Mouse (Mus musculus) MEL (cell line): ENCODE results near the gene Luzp2. TPM values are rescaled to one million over a fixed set of nuclear protein-coding genes. Genes with fewer than 3 reads are reported as not detected.

ENCODE experiments used
- DNase-seq: peaks from one replicate; pipeline ENCODE4 v3.0.0; 2011; ENCODE audit warnings: low read depth, low spot score
- H3K27ac ChIP-seq: 2 replicates; pipeline ENCODE4 v1.5.1; 2012; ENCODE audit warnings: low read depth, mild to moderate bottlenecking, control low read depth, low read length, moderate library complexity; ENCODE audit not compliant: control insufficient read depth
- H3K27me3 ChIP-seq, 2 experiments: fragments of 150-350 bp in 1 of 2; sonication (generic) in 1 of 2; 2 replicates each; pipeline ENCODE4 v1.6.1; 2012; ENCODE audit warnings: low read length in 2 of 2, mild to moderate bottlenecking in 2 of 2, improper control_type of control experiment in 1 of 2, moderate library complexity in 1 of 2; ENCODE audit not compliant: insufficient read depth in 2 of 2, control insufficient read depth in 1 of 2
- H3K36me3 ChIP-seq, 2 experiments: 2 replicates each; pipeline ENCODE4 v1.6.1; 2012 to 2014; ENCODE audit warnings: low read length in 2 of 2, improper control_type of control experiment in 1 of 2, inconsistent platforms in 1 of 2, mild to moderate bottlenecking in 1 of 2; ENCODE audit not compliant: insufficient read depth in 2 of 2, control insufficient read depth in 1 of 2
- H3K4me1 ChIP-seq, 2 experiments: fragments of 150-350 bp in 1 of 2; sonication (generic) in 1 of 2; 2 replicates each; pipeline ENCODE4 v1.6.1; 2012; ENCODE audit warnings: low read length in 2 of 2, improper control_type of control experiment in 1 of 2, mild to moderate bottlenecking in 1 of 2; ENCODE audit not compliant: insufficient read depth in 2 of 2, control insufficient read depth in 1 of 2
- H3K4me3 ChIP-seq, 2 experiments: fragments of 150-350 bp in 1 of 2; sonication (generic) in 1 of 2; 2 replicates each; pipeline ENCODE4 v1.5.1; 2012; ENCODE audit warnings: low read depth in 2 of 2, low read length in 2 of 2, mild to moderate bottlenecking in 2 of 2, moderate library complexity in 2 of 2, control low read depth in 1 of 2, improper control_type of control experiment in 1 of 2; ENCODE audit not compliant: control insufficient read depth in 1 of 2, insufficient read depth in 1 of 2
- H3K79me2 ChIP-seq: 2 replicates; pipeline ENCODE4 v1.6.1; 2012; ENCODE audit warnings: mild to moderate bottlenecking, low read length, moderate library complexity; ENCODE audit not compliant: control insufficient read depth, poor library complexity, insufficient read depth
- H3K9ac ChIP-seq: 2 replicates; pipeline ENCODE4 v1.6.1; 2012; ENCODE audit warnings: low read depth, mild to moderate bottlenecking, control low read depth, low read length, moderate library complexity; ENCODE audit not compliant: control insufficient read depth, poor library complexity, severe bottlenecking
- H3K9me3 ChIP-seq: fragments of 150-350 bp; sonication (generic); replicated peaks from 2 replicates; pipeline ENCODE4 v1.6.1; 2012; ENCODE audit warnings: mild to moderate bottlenecking, low read length, improper control_type of control experiment, moderate library complexity; ENCODE audit not compliant: insufficient read depth
- BHLHE40 ChIP-seq: IDR thresholded peaks from 2 replicates; pipeline ENCODE4 v1.6.1; 2012; ENCODE audit warnings: low read depth, mild to moderate bottlenecking, inconsistent platforms, low read length, improper control_type of control experiment, borderline replicate concordance
- CHD1 ChIP-seq: IDR thresholded peaks from 2 replicates; pipeline ENCODE4 v1.6.1; 2012; ENCODE audit warnings: low read depth, mild to moderate bottlenecking, inconsistent platforms, low read length, improper control_type of control experiment
- CTCF ChIP-seq, 3 experiments: IDR thresholded peaks in 2 of 3; conservative IDR thresholded peaks in 1 of 3; 2 replicates each; pipeline ENCODE4 v1.5.1; 2011 to 2012; ENCODE audit warnings: low read length in 3 of 3, low read depth in 2 of 3, mild to moderate bottlenecking in 2 of 3, improper control_type of control experiment in 1 of 3, inconsistent platforms in 1 of 3, mixed read lengths in 1 of 3, moderate library complexity in 1 of 3; ENCODE audit not compliant: control insufficient read depth in 1 of 3, insufficient read depth in 1 of 3, poor library complexity in 1 of 3, severe bottlenecking in 1 of 3
- ELF1 ChIP-seq: IDR thresholded peaks from 2 replicates; pipeline ENCODE4 v1.6.1; 2014; ENCODE audit warnings: low read depth, mild to moderate bottlenecking, inconsistent platforms, low read length, improper control_type of control experiment, moderate library complexity
- EP300 ChIP-seq, 2 experiments: IDR thresholded peaks; 2 replicates each; pipeline ENCODE4 v1.6.1; 2011; ENCODE audit warnings: improper control_type of control experiment in 2 of 2, low read length in 2 of 2, low read depth in 1 of 2, mild to moderate bottlenecking in 1 of 2
- GABPA ChIP-seq: IDR thresholded peaks from 2 replicates; pipeline ENCODE4 v1.6.1; 2012; ENCODE audit warnings: low read depth, mild to moderate bottlenecking, inconsistent platforms, low read length, improper control_type of control experiment, moderate library complexity
- JUND ChIP-seq: IDR thresholded peaks from 2 replicates; pipeline ENCODE4 v1.6.1; 2011; ENCODE audit warnings: low read depth, mild to moderate bottlenecking, improper control_type of control experiment, low read length
- KAT2A ChIP-seq: conservative IDR thresholded peaks from 2 replicates; pipeline ENCODE4 v1.6.1; 2012; ENCODE audit warnings: low read depth, low read length, improper control_type of control experiment, inconsistent platforms
- MEF2A ChIP-seq: IDR thresholded peaks from 2 replicates; pipeline ENCODE4 v1.6.1; 2014; ENCODE audit warnings: low read depth, mild to moderate bottlenecking, inconsistent platforms, low read length, improper control_type of control experiment; ENCODE audit not compliant: poor library complexity, insufficient replicate concordance, severe bottlenecking; ENCODE audit errors: extremely low read depth
- MYB ChIP-seq: IDR thresholded peaks from 2 replicates; pipeline ENCODE4 v1.6.1; 2011; ENCODE audit warnings: mild to moderate bottlenecking, low read depth, low read length, improper control_type of control experiment
- MYC ChIP-seq: IDR thresholded peaks from 2 replicates; pipeline ENCODE4 v1.6.1; 2011; ENCODE audit warnings: low read depth, mild to moderate bottlenecking, low read length, improper control_type of control experiment, moderate library complexity
- POLR2AphosphoS2 ChIP-seq: IDR thresholded peaks from 2 replicates; pipeline ENCODE4 v1.6.1; 2011; ENCODE audit warnings: low read length, improper control_type of control experiment
- RAD21 ChIP-seq: IDR thresholded peaks from 2 replicates; pipeline ENCODE4 v1.6.1; 2011; ENCODE audit warnings: mild to moderate bottlenecking, low read depth, low read length, improper control_type of control experiment
- SMC3 ChIP-seq: IDR thresholded peaks from 2 replicates; pipeline ENCODE4 v1.6.1; 2011; ENCODE audit warnings: low read depth, low read length, improper control_type of control experiment
- TBP ChIP-seq: IDR thresholded peaks from 2 replicates; pipeline ENCODE4 v1.8.0; 2011; ENCODE audit warnings: low read depth, low read length, improper control_type of control experiment
- TCF12 ChIP-seq: IDR thresholded peaks from 2 replicates; pipeline ENCODE4 v1.6.1; 2014; ENCODE audit warnings: low read depth, mild to moderate bottlenecking, inconsistent platforms, low read length, improper control_type of control experiment, moderate library complexity
- UBTF ChIP-seq: IDR thresholded peaks from 2 replicates; pipeline ENCODE4 v1.6.1; 2012; ENCODE audit warnings: low read depth, mild to moderate bottlenecking, inconsistent platforms, low read length, improper control_type of control experiment, moderate library complexity, borderline replicate concordance; ENCODE audit not compliant: insufficient read depth
- USF1 ChIP-seq: IDR thresholded peaks from 2 replicates; pipeline ENCODE4 v1.6.1; 2014; ENCODE audit warnings: low read depth, mild to moderate bottlenecking, inconsistent platforms, low read length, improper control_type of control experiment, moderate library complexity
- ZKSCAN1 ChIP-seq: IDR thresholded peaks from 2 replicates; pipeline ENCODE4 v1.6.1; 2012; ENCODE audit warnings: low read depth, mild to moderate bottlenecking, inconsistent platforms, low read length, improper control_type of control experiment, moderate library complexity
- polyA plus RNA-seq, 2 experiments: library from polyadenylated mRNA; stranded (reverse) in 1 of 2; unstranded in 1 of 2; fragments of >175 nt in 1 of 2; fragments of >200 nt in 1 of 2; gene quantifications; 2 replicates each; pipeline versions ENCODE4 v1.2.1 to v1.2.4; 2012; ENCODE audit warnings: low replicate concordance in 2 of 2, low read depth in 1 of 2; ENCODE audit not compliant: insufficient read length in 2 of 2, insufficient read depth in 1 of 2, missing spikeins in 1 of 2
- total RNA-seq: library from RNA; depleted of rRNA; stranded (reverse); fragments of 300-350 nt; gene quantifications from 2 replicates; pipeline ENCODE4 v1.2.3, GENCODE M21; 2012

Luzp2 gene
- total and polyA plus RNA-seq, 3 experiments, result not detected

DNA sequence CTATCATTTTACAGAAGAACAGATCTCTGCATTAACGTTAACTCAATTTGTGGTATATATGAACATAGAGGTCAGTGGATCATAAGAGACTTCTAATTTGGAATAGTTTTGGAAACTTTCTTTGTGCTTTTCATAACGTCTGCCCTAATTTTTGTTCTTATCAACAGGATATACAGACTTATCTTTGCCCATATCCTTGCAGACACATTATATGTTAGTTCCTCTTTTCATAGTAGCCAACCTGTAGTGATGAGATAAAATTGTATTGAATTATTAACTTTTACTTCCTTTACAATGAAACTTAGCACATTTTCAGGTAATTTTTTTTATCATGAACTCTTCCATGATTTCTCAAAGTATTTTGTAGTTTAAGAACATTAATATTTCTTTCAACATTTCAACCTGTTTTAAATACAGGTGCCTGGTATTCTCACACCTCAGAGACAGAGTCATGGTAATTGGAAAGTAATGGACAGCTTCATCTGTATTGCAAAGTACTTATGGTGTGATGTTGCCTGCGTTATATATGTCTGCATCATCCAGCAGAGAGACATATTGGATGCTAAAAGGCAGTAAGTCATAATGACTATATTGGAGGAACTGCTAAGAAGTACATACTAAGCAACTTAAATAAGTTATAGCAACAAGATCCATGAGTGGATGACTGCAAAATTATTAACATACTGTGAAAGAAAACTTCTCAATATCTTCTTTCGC lies 43.8 kb downstream of the Luzp2 start (continued):
- TF ChIP-seq KAT2A (peak; percentile 52; the same call in 1 of the 2 replicates), EP300 (IDR thresholded peaks at IDR 0.05; ENCODE audit: low read depth in 1 of 2, low read length in 2 of 2) (peak; percentile 100), USF1 (no peak), RAD21 (no peak; the same call in none of the 2 replicates), MYB (peak; percentile 88), MYC (peak; percentile 67)

DNA sequence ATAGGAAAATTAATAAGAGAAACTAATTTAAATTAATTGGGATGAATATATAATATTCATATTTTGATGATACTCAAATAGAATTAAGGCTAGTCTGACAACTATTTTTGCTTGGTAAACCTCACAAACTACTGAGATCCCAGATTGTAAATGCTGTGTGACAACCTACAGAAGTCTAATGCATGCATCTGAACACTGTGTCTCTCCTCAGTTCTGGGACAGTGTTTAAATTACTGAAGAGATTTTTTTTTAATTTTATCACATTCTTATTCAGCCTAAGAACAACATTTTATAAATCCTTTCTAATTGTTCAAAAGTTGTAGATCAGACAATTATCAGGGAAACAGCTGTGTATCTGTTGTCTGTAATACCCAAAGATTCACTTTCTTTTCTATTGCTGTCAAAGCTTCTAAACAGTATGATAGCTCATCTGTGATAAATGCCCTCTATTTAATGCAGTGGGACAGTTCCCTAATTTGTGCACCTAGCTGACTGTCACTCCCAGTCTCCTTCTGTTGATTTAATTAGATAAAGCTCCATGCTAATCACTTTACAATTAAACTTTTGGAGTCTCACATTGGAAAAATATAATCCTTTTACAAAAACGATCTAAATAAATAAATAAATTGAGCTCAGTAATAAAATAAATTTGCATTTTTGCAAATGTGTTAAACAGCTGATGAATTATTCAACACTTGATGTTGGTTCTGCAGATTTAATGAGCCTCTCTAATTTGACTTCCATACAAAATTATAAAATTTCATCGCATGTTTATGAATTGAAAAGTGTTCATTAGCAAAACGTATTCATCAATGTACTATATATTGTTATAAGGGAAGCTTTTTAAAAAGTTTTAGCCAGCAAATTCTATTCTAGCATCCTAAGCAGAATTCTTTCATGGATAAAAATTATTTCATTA lies 58.7 kb downstream of the Luzp2 start:
- DNase-seq, result no peak
- no peaks in the 10 kb centered on the region for H3K9me3 ChIP-seq
- no peaks in the 10 kb centered on the region for H3K79me2 ChIP-seq
- TF ChIP-seq POLR2AphosphoS2, result no peak
- TF ChIP-seq CTCF (IDR thresholded peaks at IDR 0.05 in 2 of 3, conservative IDR thresholded peaks at IDR 0.05 in 1 of 3; ENCODE audit: control insufficient read depth in 1 of 3, insufficient read depth in 1 of 3, low read depth in 2 of 3, low read length in 3 of 3, poor library complexity in 1 of 3, severe bottlenecking in 1 of 3), result no peak
- TF ChIP-seq TCF12, result no peak
- TF ChIP-seq JUND, result no peak
- no peak for TF ChIP-seq UBTF
- no peak for TF ChIP-seq CHD1
- TF ChIP-seq GABPA, result no peak
- no peak for TF ChIP-seq MEF2A
- TF ChIP-seq TBP, result no peak
- no peak overlapping the region for H3K4me3 ChIP-seq
- peaks cover 2 to 7% of the 10 kb centered on the region in 2 experiments for H3K4me1 ChIP-seq
- no peak overlapping the region for H3K9ac ChIP-seq
- peaks cover 0 to 3% of the 10 kb centered on the region in 2 experiments; a peak in 2 of 4 replicates for H3K36me3 ChIP-seq
- no peaks in the 10 kb centered on the region for H3K27me3 ChIP-seq
- H3K27ac ChIP-seq, result no peak overlapping the region

DNA sequence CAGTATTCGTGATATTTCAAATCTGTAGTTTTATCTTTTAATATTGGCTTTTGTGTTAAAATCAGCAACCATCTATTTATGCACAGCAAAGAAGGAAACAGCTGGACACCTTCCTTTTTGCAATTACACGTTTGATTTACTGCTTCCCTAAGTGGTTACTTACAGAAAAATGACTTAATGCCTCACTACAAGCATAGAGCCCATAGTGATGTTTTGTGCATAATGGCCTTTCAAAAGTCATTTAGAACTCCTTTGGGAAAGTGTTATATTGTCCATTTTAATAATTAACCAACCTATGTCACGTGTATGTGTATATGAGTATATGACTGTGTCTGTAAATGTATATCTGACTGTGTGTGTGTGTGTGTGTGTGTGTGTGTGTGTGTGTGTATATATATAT lies 63.3 kb downstream of the Luzp2 start:
- Histone ChIP-seq H3K9ac (no peak overlapping the region), H3K4me3 (no peak overlapping the region), H3K27ac (no peak overlapping the region), H3K79me2 (no peaks in the 10 kb centered on the region), H3K27me3 (no peaks in the 10 kb centered on the region), H3K4me1 (no peaks in the 10 kb centered on the region), H3K36me3 (no peaks in the 10 kb centered on the region), H3K9me3 (no peaks in the 10 kb centered on the region)
- TF ChIP-seq SMC3 (no peak), ELF1 (no peak), KAT2A (no peak), JUND (no peak), CTCF (IDR thresholded peaks at IDR 0.05 in 2 of 3, conservative IDR thresholded peaks at IDR 0.05 in 1 of 3; ENCODE audit: control insufficient read depth in 1 of 3, insufficient read depth in 1 of 3, low read depth in 2 of 3, low read length in 3 of 3, poor library complexity in 1 of 3, severe bottlenecking in 1 of 3) (no peak), ZKSCAN1 (no peak), BHLHE40 (no peak), RAD21 (no peak)
- no peak for DNase-seq
